Mouse (Mus musculus): ENCODE data around the gene Qrfp.

GRCm38 (mm10) chr2:31846692-31847660, 36.6 kb upstream of the Qrfp start:
- TF ChIP-seq ZC3H11A (IDR thresholded peaks at IDR 0.05; ENCODE audit: low read depth, low read length) (no peak), CTCF (IDR thresholded peaks at IDR 0.05 in 2 of 3, conservative IDR thresholded peaks at IDR 0.05 in 1 of 3; ENCODE audit: control insufficient read depth in 1 of 3, insufficient read depth in 1 of 3, low read depth in 2 of 3, low read length in 3 of 3, poor library complexity in 1 of 3, severe bottlenecking in 1 of 3) (no peak), MAX (IDR thresholded peaks at IDR 0.05; ENCODE audit: low read length) (no peak), TCF12 (IDR thresholded peaks at IDR 0.05; ENCODE audit: low read depth, low read length) (no peak), TBP (IDR thresholded peaks at IDR 0.05; ENCODE audit: low read depth, low read length) (no peak), JUND (IDR thresholded peaks at IDR 0.05; ENCODE audit: low read depth, low read length) (no peak), ZMIZ1 (IDR thresholded peaks at IDR 0.05; ENCODE audit: low read depth, low read length) (no peak), ZNF384 (IDR thresholded peaks at IDR 0.05; ENCODE audit: low read depth, low read length) (no peak), EP300 (IDR thresholded peaks at IDR 0.05; ENCODE audit: low read depth in 1 of 2, low read length in 2 of 2) (no peak), USF1 (IDR thresholded peaks at IDR 0.05; ENCODE audit: low read depth, low read length) (no peak)
